Mouse (Mus musculus) bone marrow, adult 2 months (tissue): Measurements from ENCODE around the gene Zgrf1.

Experiments
- CTCF ChIP-seq: fragments of 200-500 bp; IDR thresholded peaks from 2 replicates; pipeline ENCODE4 v1.5.1; 2011; ENCODE audit warnings: low read length, control low read depth; ENCODE audit not compliant: control insufficient read depth, insufficient read depth
- POLR2A ChIP-seq: fragments of 200-500 bp; IDR thresholded peaks from 2 replicates; pipeline ENCODE4 v1.6.1; 2011; ENCODE audit warnings: low read depth, mild to moderate bottlenecking, control low read depth, low read length, borderline replicate concordance; ENCODE audit not compliant: control insufficient read depth

- TF ChIP-seq CTCF (no peak), POLR2A (no peak)
Observed at GRCm38 (mm10) chr3:127543976-127544375, 9.3 kb upstream of the Zgrf1 start.
